30 mouse cellular contexts compared by ENCODE assay signal in the genomic region with DNA sequence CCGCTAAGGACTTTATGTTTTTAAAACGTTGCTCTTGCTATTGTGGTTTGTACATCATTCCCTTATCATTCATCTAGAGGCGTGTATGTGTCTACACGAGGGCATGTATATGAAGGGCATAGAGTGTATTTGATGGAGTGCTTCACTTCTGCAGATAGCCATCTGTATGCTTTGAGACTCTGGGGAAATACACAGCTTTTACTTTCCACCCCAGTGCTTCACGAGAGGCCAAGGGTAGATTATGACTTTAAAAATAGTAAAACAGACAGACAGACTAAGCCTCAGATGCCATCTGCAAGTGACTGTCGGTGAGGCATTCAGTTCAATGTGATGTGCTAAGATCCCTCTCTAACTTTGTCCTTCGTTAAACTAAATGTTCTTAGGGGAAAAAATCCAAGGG. TPM values are rescaled to one million over a fixed set of nuclear protein-coding genes. Genes with fewer than 3 reads are reported as not detected.
DNase-seq lines count a peak whose midpoint lies in the region; TF ChIP-seq lines count a peak whose summit lies in the region.
"Had no signal": no experiment of that assay in that cellular context is flagged by ENCODE, and none has a peak within 500 bp of the region (broad histone marks: within the 10 kb centered on the region; RNA-seq: fewer than 3 reads in every experiment).

No protein-coding gene starts in this region.

- no peak overlapping the region for H3K4me3 ChIP-seq in thymus, adult 2 months (ENCODE audit: control insufficient read depth, insufficient read depth, low read length)
- H3K4me3 ChIP-seq: forebrain, embryonic 13.5 days; kidney, embryonic 15.5 days; layer of hippocampus, adult 2 months; liver, embryonic 12.5 days; midbrain, embryonic 13.5 days; stomach, embryonic 15.5 days had no signal

- intact Hi-C loops in heart, postnatal 36 days (cut with DNase I) = no loop called here

- peaks cover 11% of the 10 kb centered on the region for H3K4me1 ChIP-seq in thymus, adult 2 months (replicated peaks; ENCODE audit: control insufficient read depth, insufficient read depth, low read length)
- H3K4me1 ChIP-seq: kidney, embryonic 15.5 days; midbrain, embryonic 13.5 days; stomach, embryonic 15.5 days had no signal

- DNase-seq in thymus, adult 2 months = peak; percentile 15
- no peak for DNase-seq in thymus, postnatal 10 days (ENCODE audit: low spot score in 2 of 2)
- peak; percentile 83 for DNase-seq in CD4-positive, CD25-positive, alpha-beta regulatory T cell, adult 2 months (ENCODE audit: low read depth, low spot score)
- DNase-seq in induced T-regulatory cell, adult 2 months (ENCODE audit: low read depth) = peak; percentile 90
- DNase-seq in gastrocnemius, adult 8-10 months (ENCODE audit: low spot score in 2 of 2) = no peak
- DNase-seq in heart, postnatal 36 days = no peak
- no peak for DNase-seq in adrenal gland, postnatal 25 days
- DNase-seq: adrenal gland, adult 8-10 months; cerebellum, adult 11 months; cerebellum, adult 9-10 months; cerebellum, postnatal 36 days; gastrocnemius, postnatal 36 days; heart, adult 18-20 months; heart, postnatal 4 days; kidney, adult 18-20 months; kidney, postnatal 25 days; left cerebral cortex, postnatal 4 days; liver, postnatal 0 days; retina, postnatal 1 day; right cerebral cortex, postnatal 14 days; spleen, adult 18-20 months; thymus, postnatal 36 days had no signal

- H3K36me3 ChIP-seq in thymus, adult 2 months (ENCODE audit: control insufficient read depth, insufficient read depth, low read length) = peaks cover 26% of the 10 kb centered on the region
- H3K36me3 ChIP-seq: kidney, embryonic 15.5 days; liver, embryonic 12.5 days; midbrain, embryonic 13.5 days; stomach, embryonic 15.5 days had no signal

- H3K27ac ChIP-seq in thymus, adult 2 months (ENCODE audit: control insufficient read depth, insufficient read depth, low read length) = peak overlapping the region; percentile 81
- H3K27ac ChIP-seq: forebrain, embryonic 13.5 days; hindbrain, embryonic 14.5 days; kidney, embryonic 15.5 days; layer of hippocampus, adult 2 months; liver, embryonic 12.5 days; macrophage; midbrain, embryonic 13.5 days; stomach, embryonic 15.5 days had no signal

- no peak for TF ChIP-seq POLR2A in thymus, adult 2 months (IDR thresholded peaks at IDR 0.05; ENCODE audit: control insufficient read depth, extremely low read depth, insufficient read depth, low read length, poor library complexity)

- no peak for TF ChIP-seq CTCF in thymus, adult 2 months (IDR thresholded peaks at IDR 0.05; ENCODE audit: borderline replicate concordance, control insufficient read depth, extremely low read depth, insufficient read depth, low read length, poor library complexity)

- WGBS in thymus, adult 2 months = 7% methylated on average over 7 of the region's 7 CpGs

- no peaks in the 10 kb centered on the region for H3K27me3 ChIP-seq in thymus, adult 2 months (ENCODE audit: control insufficient read depth, insufficient read depth, low read length)
- H3K27me3 ChIP-seq: forebrain, embryonic 13.5 days; kidney, embryonic 15.5 days; liver, embryonic 12.5 days; midbrain, embryonic 13.5 days; stomach, embryonic 15.5 days had no signal

RNA-seq across cellular contexts. Expression of gene Cytip, which starts 41.6 kb away (rescaled TPM):
- polyA plus RNA-seq in thymus, adult 2 months (2012; rRNA removed) = 284 and 293 TPM in 2 replicates
- total RNA-seq in gastrocnemius, adult 8-10 months (2022) = under 1 TPM in 3 of 4 experiments, not detected in 1; 0.05 to 0.54 (median 0.24) TPM
- 1 to 10 TPM; 1.2 to 1.4 TPM for total RNA-seq in heart, postnatal 36 days (2021)
- 10.7 and 15.0 TPM in 2 replicates for total RNA-seq in adrenal gland, postnatal 25 days (2021)
- polyA plus RNA-seq: hindbrain, embryonic 14.5 days had no signal

Comparison
In these comparisons a context has a peak if more than half of its experiments do, and no peak if none do; other contexts are left out.
1. DNase-seq: peak in thymus, adult 2 months (single experiment), CD4-positive, CD25-positive, alpha-beta regulatory T cell, adult 2 months (single experiment) and induced T-regulatory cell, adult 2 months (single experiment); none in thymus, postnatal 10 days (0 of 2), gastrocnemius, adult 8-10 months (0 of 2), heart, postnatal 36 days (0 of 2) and adrenal gland, postnatal 25 days (single experiment).